Mouse (Mus musculus): ENCODE results near the gene Usp7. TPM values are rescaled to one million over a fixed set of nuclear protein-coding genes. Genes with fewer than 3 reads are reported as not detected.

Gene Usp7
- polyA plus RNA-seq, 1 experiment from 2014 or later: 16.5 TPM

DNA sequence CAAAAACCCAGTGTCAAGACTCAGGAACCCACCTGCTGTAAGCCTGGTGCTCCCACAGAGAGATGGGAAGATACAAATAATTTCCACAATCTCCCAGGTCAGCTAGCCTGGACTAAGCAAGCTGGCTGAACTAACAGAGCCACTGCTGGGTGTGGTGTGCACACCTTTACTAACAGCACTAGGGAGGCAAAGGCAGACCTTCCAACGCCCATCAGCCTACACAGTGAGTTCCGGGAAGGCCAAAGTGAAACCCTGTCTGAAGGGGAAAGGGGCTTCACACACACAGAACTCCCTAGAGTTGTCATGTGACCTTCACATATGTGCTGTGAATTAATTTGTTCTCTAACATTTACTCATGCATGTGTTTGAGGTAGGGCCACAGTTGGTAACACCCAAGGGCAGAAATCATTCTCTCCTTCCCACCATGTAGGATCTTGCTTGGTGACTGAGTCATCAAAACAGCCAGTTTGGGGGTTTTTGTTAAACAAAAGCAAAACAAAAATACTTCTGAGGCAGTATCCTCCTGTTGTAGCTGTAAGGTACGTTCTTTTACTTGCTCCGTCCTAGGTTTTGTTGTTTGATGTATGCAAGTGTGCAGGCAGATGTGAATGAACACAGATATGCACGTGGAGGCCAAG is 63.9 kb downstream of the Usp7 start:
- no peak overlapping the region for H3K9ac ChIP-seq (replicated peaks; ENCODE audit: low read depth)
- H3K27ac ChIP-seq (ENCODE audit: low read length): no peak overlapping the region
- no peaks in the 10 kb centered on the region for H3K9me3 ChIP-seq (ENCODE audit: low read length)
- TF ChIP-seq EP300 (IDR thresholded peaks at IDR 0.05): no peak
- TF ChIP-seq CTCF (IDR thresholded peaks at IDR 0.05): no peak
- no peaks in the 10 kb centered on the region; the same call in 1 of the 2 replicates for H3K4me1 ChIP-seq (ENCODE audit: insufficient read depth, low read depth, low read length)
- ATAC-seq (no peak), DNase-seq (ENCODE audit: low spot score) (no peak)
- no peak overlapping the region for H3K4me3 ChIP-seq (ENCODE audit: low read depth, low read length)
- H3K27me3 ChIP-seq (replicated peaks; ENCODE audit: insufficient read depth, low read length): no peaks in the 10 kb centered on the region
- WGBS: 88% methylated on average over 5 of the region's 5 CpGs
- no peak overlapping the region for H3K4me2 ChIP-seq (replicated peaks; ENCODE audit: low read depth, low read length)
- no peaks in the 10 kb centered on the region for H3K36me3 ChIP-seq (ENCODE audit: insufficient read depth, low read length)

GRCm38 (mm10) chr16:8725807-8726206 is 66.3 kb downstream of the Usp7 start:
- Histone ChIP-seq H3K9me3 (ENCODE audit: low read length) (no peaks in the 10 kb centered on the region), H3K4me1 (ENCODE audit: insufficient read depth, low read depth, low read length) (no peaks in the 10 kb centered on the region; the same call in 1 of the 2 replicates), H3K9ac (replicated peaks; ENCODE audit: low read depth) (no peak overlapping the region), H3K27ac (ENCODE audit: low read length) (no peak overlapping the region), H3K4me3 (ENCODE audit: low read depth, low read length) (no peak overlapping the region), H3K36me3 (ENCODE audit: insufficient read depth, low read length) (no peaks in the 10 kb centered on the region), H3K27me3 (replicated peaks; ENCODE audit: insufficient read depth, low read length) (no peaks in the 10 kb centered on the region), H3K4me2 (replicated peaks; ENCODE audit: low read depth, low read length) (no peak overlapping the region)
- TF ChIP-seq CTCF (IDR thresholded peaks at IDR 0.05) (no peak), EP300 (IDR thresholded peaks at IDR 0.05) (no peak)
- ATAC-seq (no peak), DNase-seq (ENCODE audit: low spot score) (no peak)
- 81% methylated on average over 2 of the region's 2 CpGs for WGBS

DNA sequence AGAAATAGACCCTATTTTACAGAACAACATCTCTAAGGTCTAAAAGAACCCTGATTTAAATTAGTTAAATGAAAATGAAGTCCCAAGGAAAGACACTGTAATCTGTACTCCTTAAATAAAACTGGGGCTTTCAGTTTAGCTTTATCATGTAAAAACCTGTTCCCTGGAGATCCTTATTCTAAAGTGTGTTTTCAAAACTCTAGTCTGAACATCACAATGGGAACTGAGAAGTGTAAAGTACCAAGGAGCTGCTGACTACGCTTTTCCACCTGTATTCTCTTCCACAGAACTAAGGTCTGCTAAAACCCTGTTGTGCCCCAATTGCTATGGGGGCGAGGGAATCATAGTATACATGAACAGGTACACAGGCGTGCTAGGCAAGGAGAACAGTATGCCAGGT is 68.1 kb downstream of the Usp7 start:
- 81% methylated on average over 3 of the region's 3 CpGs for WGBS
- H3K4me2 ChIP-seq (replicated peaks; ENCODE audit: low read depth, low read length): no peak overlapping the region
- no peak for TF ChIP-seq EP300 (IDR thresholded peaks at IDR 0.05)
- H3K9me3 ChIP-seq (ENCODE audit: low read length): no peaks in the 10 kb centered on the region
- H3K9ac ChIP-seq (replicated peaks; ENCODE audit: low read depth): no peak overlapping the region
- H3K36me3 ChIP-seq (ENCODE audit: insufficient read depth, low read length): no peaks in the 10 kb centered on the region
- DNase-seq (ENCODE audit: low spot score) (no peak), ATAC-seq (no peak)
- H3K4me3 ChIP-seq (ENCODE audit: low read depth, low read length): no peak overlapping the region
- H3K27ac ChIP-seq (ENCODE audit: low read length): no peak overlapping the region
- peaks cover 3% of the 10 kb centered on the region; the same call in 1 of the 2 replicates for H3K4me1 ChIP-seq (ENCODE audit: insufficient read depth, low read depth, low read length)
- no peaks in the 10 kb centered on the region for H3K27me3 ChIP-seq (replicated peaks; ENCODE audit: insufficient read depth, low read length)

- DNase-seq (ENCODE audit: low spot score) (no peak), ATAC-seq (no peak)
- WGBS: 82% methylated on average over 4 of the region's 4 CpGs
- Histone ChIP-seq H3K4me1 (ENCODE audit: insufficient read depth, low read depth, low read length) (peaks cover 3% of the 10 kb centered on the region; the same call in 1 of the 2 replicates), H3K4me3 (ENCODE audit: low read depth, low read length) (no peak overlapping the region), H3K27ac (ENCODE audit: low read length) (no peak overlapping the region), H3K9ac (replicated peaks; ENCODE audit: low read depth) (no peak overlapping the region), H3K9me3 (ENCODE audit: low read length) (no peaks in the 10 kb centered on the region), H3K36me3 (ENCODE audit: insufficient read depth, low read length) (no peaks in the 10 kb centered on the region), H3K27me3 (replicated peaks; ENCODE audit: insufficient read depth, low read length) (no peaks in the 10 kb centered on the region), H3K4me2 (replicated peaks; ENCODE audit: low read depth, low read length) (no peak overlapping the region)
- TF ChIP-seq CTCF (IDR thresholded peaks at IDR 0.05) (no peak), EP300 (IDR thresholded peaks at IDR 0.05) (no peak)
These were observed 71.7 kb downstream of the Usp7 start for GRCm38 (mm10) chr16:8720447-8720846.

GRCm38 (mm10) chr16:8717744-8718143 is 74.4 kb downstream of the Usp7 start:
- no peak overlapping the region for H3K4me3 ChIP-seq (ENCODE audit: low read depth, low read length)
- DNase-seq (ENCODE audit: low spot score) (no peak), ATAC-seq (no peak)
- no peak overlapping the region for H3K27ac ChIP-seq (ENCODE audit: low read length)
- H3K36me3 ChIP-seq (ENCODE audit: insufficient read depth, low read length): peaks cover 3% of the 10 kb centered on the region; the same call in 1 of the 2 replicates
- H3K9ac ChIP-seq (replicated peaks; ENCODE audit: low read depth): no peak overlapping the region
- TF ChIP-seq CTCF (IDR thresholded peaks at IDR 0.05) (no peak), EP300 (IDR thresholded peaks at IDR 0.05) (no peak)
- H3K9me3 ChIP-seq (ENCODE audit: low read length): no peaks in the 10 kb centered on the region
- H3K4me1 ChIP-seq (ENCODE audit: insufficient read depth, low read depth, low read length): peaks cover 10% of the 10 kb centered on the region; the same call in 1 of the 2 replicates
- H3K27me3 ChIP-seq (replicated peaks; ENCODE audit: insufficient read depth, low read length): no peaks in the 10 kb centered on the region
- WGBS: 88% methylated on average over 10 of the region's 10 CpGs
- H3K4me2 ChIP-seq (replicated peaks; ENCODE audit: low read depth, low read length): no peak overlapping the region

GRCm38 (mm10) chr16:8716300-8716699 is 75.8 kb downstream of the Usp7 start:
- TF ChIP-seq EP300 (IDR thresholded peaks at IDR 0.05): no peak
- TF ChIP-seq CTCF (IDR thresholded peaks at IDR 0.05): no peak
- ATAC-seq (no peak), DNase-seq (ENCODE audit: low spot score) (no peak)
- 29% methylated on average over 6 of the region's 6 CpGs for WGBS
- Histone ChIP-seq H3K4me1 (ENCODE audit: insufficient read depth, low read depth, low read length) (peaks cover 10% of the 10 kb centered on the region; the same call in 1 of the 2 replicates), H3K9ac (replicated peaks; ENCODE audit: low read depth) (no peak overlapping the region), H3K4me3 (ENCODE audit: low read depth, low read length) (no peak overlapping the region), H3K27me3 (replicated peaks; ENCODE audit: insufficient read depth, low read length) (no peaks in the 10 kb centered on the region), H3K4me2 (replicated peaks; ENCODE audit: low read depth, low read length) (no peak overlapping the region), H3K9me3 (ENCODE audit: low read length) (no peaks in the 10 kb centered on the region), H3K36me3 (ENCODE audit: insufficient read depth, low read length) (peaks cover 10% of the 10 kb centered on the region), H3K27ac (ENCODE audit: low read length) (no peak overlapping the region)
